Mouse (Mus musculus): ENCODE results near the gene Banp. TPM values are rescaled to one million over a fixed set of nuclear protein-coding genes. Genes with fewer than 3 reads are reported as not detected.

The Banp gene
- total and polyA plus RNA-seq, 3 experiments: 14.9 to 34.2 (median 25.7) TPM

GRCm38 (mm10) chr8:122008395-122008794 lies 58.8 kb downstream of the Banp start:
- no peaks in the 10 kb centered on the region for H3K79me2 ChIP-seq (replicated peaks; ENCODE audit: control insufficient read depth, extremely low read depth, insufficient read depth, poor library complexity, severe bottlenecking)
- no peak overlapping the region for H3K4me2 ChIP-seq (ENCODE audit: insufficient read depth, low read depth, poor library complexity, severe bottlenecking)
- no peaks in the 10 kb centered on the region for H3K9me3 ChIP-seq (replicated peaks; ENCODE audit: low read length)
- no peaks in the 10 kb centered on the region for H3K27me3 ChIP-seq (replicated peaks)
- in situ Hi-C loops (cut with MboI; ENCODE audit: low pct_ligation_motif_present, low pct_unique_long_range_greater_than_20kb, low sequenced_read_pairs) (no loop called here), dilution Hi-C loops (cut with MboI; ENCODE audit: extremely low pct_ligation_motif_present, extremely low pct_unique_long_range_greater_than_20kb, low sequenced_read_pairs) (no loop called here)
- TF ChIP-seq KAT2A (IDR thresholded peaks at IDR 0.05; ENCODE audit: insufficient replicate concordance, low read length) (no peak), ZC3H11A (IDR thresholded peaks at IDR 0.05; ENCODE audit: low read depth, low read length) (no peak), MAX (IDR thresholded peaks at IDR 0.05; ENCODE audit: low read length) (no peak), CHD1 (IDR thresholded peaks at IDR 0.05; ENCODE audit: low read depth, low read length) (no peak), MAZ (IDR thresholded peaks at IDR 0.05; ENCODE audit: low read depth, low read length) (no peak), MXI1 (IDR thresholded peaks at IDR 0.05; ENCODE audit: low read depth, low read length) (no peak), ZKSCAN1 (IDR thresholded peaks at IDR 0.05; ENCODE audit: borderline replicate concordance, low read depth, low read length) (no peak), RAD21 (IDR thresholded peaks at IDR 0.05; ENCODE audit: low read depth, low read length) (no peak), USF2 (conservative IDR thresholded peaks at IDR 0.05; ENCODE audit: low read depth, low read length) (no peak), ELF1 (IDR thresholded peaks at IDR 0.05; ENCODE audit: low read depth, low read length) (no peak), E2F4 (IDR thresholded peaks at IDR 0.05; ENCODE audit: insufficient replicate concordance, low read depth, low read length) (no peak), UBTF (IDR thresholded peaks at IDR 0.05; ENCODE audit: low read depth, low read length) (no peak), NRF1 (IDR thresholded peaks at IDR 0.05; ENCODE audit: low read depth, low read length) (no peak)
- no peak overlapping the region for H3K27ac ChIP-seq (ENCODE audit: insufficient read depth, low read depth)
- no peak for DNase-seq (ENCODE audit: extremely low read depth)
- H3K4me1 ChIP-seq (ENCODE audit: control insufficient read depth in 1 of 2, insufficient read depth in 2 of 2): no peaks in the 10 kb centered on the region
- H3K4me3 ChIP-seq (replicated peaks in 1 of 3; ENCODE audit: low read depth in 2 of 3, low read length in 2 of 3, poor library complexity in 1 of 3): no peak overlapping the region
- no peak overlapping the region for H3K9ac ChIP-seq (ENCODE audit: insufficient read depth, low read depth)
- H3K36me3 ChIP-seq (replicated peaks in 1 of 2; ENCODE audit: control insufficient read depth in 1 of 2, insufficient read depth in 1 of 2, low read length in 1 of 2): peaks cover 47 to 87% of the 10 kb centered on the region in 2 experiments

- dilution Hi-C loops (cut with MboI; ENCODE audit: extremely low pct_ligation_motif_present, extremely low pct_unique_long_range_greater_than_20kb, low sequenced_read_pairs) (no loop called here), in situ Hi-C loops (cut with MboI; ENCODE audit: low pct_ligation_motif_present, low pct_unique_long_range_greater_than_20kb, low sequenced_read_pairs) (no loop called here)
- no peak for DNase-seq (ENCODE audit: extremely low read depth)
- Histone ChIP-seq H3K4me3 (replicated peaks in 1 of 3; ENCODE audit: low read depth in 2 of 3, low read length in 2 of 3, poor library complexity in 1 of 3) (no peak overlapping the region), H3K27ac (ENCODE audit: insufficient read depth, low read depth) (no peak overlapping the region), H3K27me3 (replicated peaks) (no peaks in the 10 kb centered on the region), H3K9me3 (replicated peaks; ENCODE audit: low read length) (no peaks in the 10 kb centered on the region), H3K9ac (ENCODE audit: insufficient read depth, low read depth) (no peak overlapping the region), H3K79me2 (replicated peaks; ENCODE audit: control insufficient read depth, extremely low read depth, insufficient read depth, poor library complexity, severe bottlenecking) (no peaks in the 10 kb centered on the region), H3K4me1 (ENCODE audit: control insufficient read depth in 1 of 2, insufficient read depth in 2 of 2) (no peaks in the 10 kb centered on the region), H3K4me2 (ENCODE audit: insufficient read depth, low read depth, poor library complexity, severe bottlenecking) (no peak overlapping the region), H3K36me3 (replicated peaks in 1 of 2; ENCODE audit: control insufficient read depth in 1 of 2, insufficient read depth in 1 of 2, low read length in 1 of 2) (peaks cover 38 to 90% of the 10 kb centered on the region in 2 experiments)
- TF ChIP-seq ZC3H11A (IDR thresholded peaks at IDR 0.05; ENCODE audit: low read depth, low read length) (no peak), MXI1 (IDR thresholded peaks at IDR 0.05; ENCODE audit: low read depth, low read length) (no peak), ELF1 (IDR thresholded peaks at IDR 0.05; ENCODE audit: low read depth, low read length) (no peak), POLR2AphosphoS2 (IDR thresholded peaks at IDR 0.05; ENCODE audit: low read depth, low read length) (no peak), ZMIZ1 (IDR thresholded peaks at IDR 0.05; ENCODE audit: low read depth, low read length) (no peak), MEF2A (IDR thresholded peaks at IDR 0.05; ENCODE audit: borderline replicate concordance, low read depth, low read length) (no peak), TBP (conservative IDR thresholded peaks at IDR 0.05; ENCODE audit: low read depth, low read length) (no peak), RAD21 (IDR thresholded peaks at IDR 0.05; ENCODE audit: low read depth, low read length) (no peak), USF1 (IDR thresholded peaks at IDR 0.05; ENCODE audit: low read depth, low read length) (no peak), MYC (IDR thresholded peaks at IDR 0.05; ENCODE audit: low read depth, low read length) (no peak), SMC3 (IDR thresholded peaks at IDR 0.05; ENCODE audit: low read depth, low read length) (no peak), NRF1 (IDR thresholded peaks at IDR 0.05; ENCODE audit: low read depth, low read length) (no peak)
Observed at GRCm38 (mm10) chr8:122010638-122011037, 61.1 kb downstream of the Banp start.
